Mouse (Mus musculus): ENCODE measurements around the gene Hspe1. TPM values are rescaled to one million over a fixed set of nuclear protein-coding genes. Genes with fewer than 3 reads are reported as not detected.

Hspe1 gene
- polyA plus RNA-seq, 1 experiment from 2014 or later, result 508 TPM

Other genes with a start within 250 kb of the Hspe1 start
- 5.3 and 9.0 TPM in 2 replicates for gene Ankrd44, start 161.7 kb upstream of the Hspe1 start, polyA plus RNA-seq (2014; fragmentation: Nextera tagmentation; extraction: Ambion mirVana)
- 309 and 336 TPM in 2 replicates for gene Sf3b1, start 60.7 kb upstream of the Hspe1 start, polyA plus RNA-seq (2014; fragmentation: Nextera tagmentation; extraction: Ambion mirVana)
- gene Coq10b, start 35.4 kb upstream of the Hspe1 start, polyA plus RNA-seq (2014; fragmentation: Nextera tagmentation; extraction: Ambion mirVana), result 14.3 and 15.1 TPM in 2 replicates
- 359 and 402 TPM in 2 replicates for gene Hspd1, start 111 bp downstream of the Hspe1 start, polyA plus RNA-seq (2014; fragmentation: Nextera tagmentation; extraction: Ambion mirVana)
- gene Mob4, start 43.1 kb downstream of the Hspe1 start, polyA plus RNA-seq (2014; fragmentation: Nextera tagmentation; extraction: Ambion mirVana), result 144 and 172 TPM in 2 replicates
- gene Rftn2, start 138.7 kb downstream of the Hspe1 start, polyA plus RNA-seq (2014; fragmentation: Nextera tagmentation; extraction: Ambion mirVana), result 4.8 and 6.6 TPM in 2 replicates
- gene Mars2, start 149.0 kb downstream of the Hspe1 start, polyA plus RNA-seq (2014; fragmentation: Nextera tagmentation; extraction: Ambion mirVana), result 2.1 and 2.4 TPM in 2 replicates

Data from kidney, embryonic 14.5 days (tissue).